Mouse (Mus musculus) CH12.LX (cell line): ENCODE results near the gene Sdhb. TPM values are rescaled to one million over a fixed set of nuclear protein-coding genes. Genes with fewer than 3 reads are reported as not detected.

Experiments
- DNase-seq: peaks from one replicate; pipeline ENCODE4 v3.0.0-alpha.2; 2013; ENCODE audit errors: extremely low read depth
- H3K27ac ChIP-seq: 2 replicates; pipeline ENCODE4 v1.5.1; 2012; ENCODE audit warnings: low read depth, mild to moderate bottlenecking, control low read depth, moderate library complexity; ENCODE audit not compliant: insufficient read depth
- H3K27me3 ChIP-seq: replicated peaks from 2 replicates; pipeline ENCODE3; 2012; ENCODE audit warnings: inconsistent platforms
- H3K36me3 ChIP-seq, 2 experiments: replicated peaks in 1 of 2; 2 replicates each; pipeline versions ENCODE3 to v1.6.1; 2012; ENCODE audit warnings: inconsistent platforms in 1 of 2, low read length in 1 of 2, mild to moderate bottlenecking in 1 of 2, mixed read lengths in 1 of 2, moderate library complexity in 1 of 2; ENCODE audit not compliant: control insufficient read depth in 1 of 2, insufficient read depth in 1 of 2
- H3K4me1 ChIP-seq, 2 experiments: 2 replicates each; pipeline ENCODE4 v1.6.1; 2012; ENCODE audit warnings: inconsistent platforms in 1 of 2, moderate library complexity in 1 of 2; ENCODE audit not compliant: insufficient read depth in 2 of 2, control insufficient read depth in 1 of 2
- H3K4me2 ChIP-seq: 2 replicates; pipeline ENCODE4 v1.6.1; 2012; ENCODE audit warnings: low read depth, mild to moderate bottlenecking, control low read depth; ENCODE audit not compliant: poor library complexity, insufficient read depth, severe bottlenecking
- H3K4me3 ChIP-seq, 3 experiments: fragments of 150-350 bp in 1 of 3; sonication (generic) in 1 of 3; replicated peaks in 1 of 3; 2 replicates each; pipeline versions ENCODE3 to v1.5.1; 2011 to 2012; ENCODE audit warnings: low read depth in 2 of 3, low read length in 2 of 3, mild to moderate bottlenecking in 2 of 3, moderate library complexity in 2 of 3, control low read depth in 1 of 3, improper control_type of control experiment in 1 of 3, inconsistent platforms in 1 of 3, mixed read lengths in 1 of 3; ENCODE audit not compliant: poor library complexity in 1 of 3
- H3K79me2 ChIP-seq: replicated peaks from 2 replicates; pipeline ENCODE4 v1.6.1; 2012; ENCODE audit warnings: mild to moderate bottlenecking, moderate library complexity; ENCODE audit not compliant: control insufficient read depth, poor library complexity, insufficient read depth, severe bottlenecking; ENCODE audit errors: extremely low read depth
- H3K9ac ChIP-seq: 2 replicates; pipeline ENCODE4 v1.6.1; 2012; ENCODE audit warnings: low read depth, mild to moderate bottlenecking, control low read depth, moderate library complexity; ENCODE audit not compliant: insufficient read depth
- H3K9me3 ChIP-seq: replicated peaks from 2 replicates; pipeline ENCODE3; 2012; ENCODE audit warnings: low read length, inconsistent platforms, mixed read lengths
- BHLHE40 ChIP-seq: IDR thresholded peaks from 2 replicates; pipeline ENCODE4 v1.6.1; 2011; ENCODE audit warnings: mild to moderate bottlenecking, low read depth, low read length, improper control_type of control experiment
- CHD1 ChIP-seq: IDR thresholded peaks from 2 replicates; pipeline ENCODE4 v1.6.1; 2012; ENCODE audit warnings: low read depth, low read length, improper control_type of control experiment, inconsistent platforms
- CHD2 ChIP-seq: IDR thresholded peaks from 2 replicates; pipeline ENCODE4 v1.6.1; 2011; ENCODE audit warnings: low read length, improper control_type of control experiment
- CTCF ChIP-seq, 2 experiments: IDR thresholded peaks in 1 of 2; conservative IDR thresholded peaks in 1 of 2; 2 replicates each; pipeline ENCODE4 v1.5.1; 2011 to 2012; ENCODE audit warnings: low read depth in 2 of 2, low read length in 2 of 2, improper control_type of control experiment in 1 of 2, inconsistent platforms in 1 of 2, mild to moderate bottlenecking in 1 of 2, moderate library complexity in 1 of 2
- E2F4 ChIP-seq: IDR thresholded peaks from 2 replicates; pipeline ENCODE4 v1.6.1; 2011; ENCODE audit warnings: low read depth, low read length, improper control_type of control experiment; ENCODE audit not compliant: insufficient replicate concordance
- ELF1 ChIP-seq: IDR thresholded peaks from 2 replicates; pipeline ENCODE4 v1.6.1; 2014; ENCODE audit warnings: low read depth, mild to moderate bottlenecking, inconsistent platforms, low read length, improper control_type of control experiment
- EP300 ChIP-seq: IDR thresholded peaks from 2 replicates; pipeline ENCODE4 v1.6.1; 2011; ENCODE audit warnings: low read length, improper control_type of control experiment
- ETS1 ChIP-seq: conservative IDR thresholded peaks from 2 replicates; pipeline ENCODE4 v1.6.1; 2012; ENCODE audit warnings: low read depth, mild to moderate bottlenecking, inconsistent platforms, low read length, improper control_type of control experiment, moderate library complexity
- GABPA ChIP-seq: IDR thresholded peaks from 2 replicates; pipeline ENCODE4 v1.6.1; 2012; ENCODE audit warnings: low read depth, low read length, improper control_type of control experiment, inconsistent platforms; ENCODE audit not compliant: insufficient replicate concordance
- HCFC1 ChIP-seq: IDR thresholded peaks from 2 replicates; pipeline ENCODE4 v1.6.1; 2012; ENCODE audit warnings: low read depth, mild to moderate bottlenecking, inconsistent platforms, low read length, improper control_type of control experiment
- IRF4 ChIP-seq: IDR thresholded peaks from 2 replicates; pipeline ENCODE4 v1.6.1; 2014; ENCODE audit warnings: low read depth, mild to moderate bottlenecking, inconsistent platforms, low read length, improper control_type of control experiment
- JUN ChIP-seq: IDR thresholded peaks from 2 replicates; pipeline ENCODE4 v1.6.1; 2011; ENCODE audit warnings: low read depth, mild to moderate bottlenecking, low read length, improper control_type of control experiment, moderate library complexity; ENCODE audit not compliant: insufficient read depth
- JUND ChIP-seq: conservative IDR thresholded peaks from 2 replicates; pipeline ENCODE4 v1.6.1; 2011; ENCODE audit warnings: low read depth, low read length, improper control_type of control experiment
- KAT2A ChIP-seq: IDR thresholded peaks from 2 replicates; pipeline ENCODE4 v1.6.1; 2012; ENCODE audit warnings: low read length, improper control_type of control experiment, inconsistent platforms; ENCODE audit not compliant: insufficient replicate concordance
- MAFK ChIP-seq: IDR thresholded peaks from 2 replicates; pipeline ENCODE4 v1.6.1; 2011; ENCODE audit warnings: low read length, improper control_type of control experiment; ENCODE audit not compliant: insufficient replicate concordance
- MAX ChIP-seq: IDR thresholded peaks from 2 replicates; pipeline ENCODE4 v1.6.1; 2011; ENCODE audit warnings: low read length, improper control_type of control experiment
- MAZ ChIP-seq: IDR thresholded peaks from 2 replicates; pipeline ENCODE4 v1.6.1; 2012; ENCODE audit warnings: low read depth, mild to moderate bottlenecking, inconsistent platforms, low read length, improper control_type of control experiment, moderate library complexity
- MEF2A ChIP-seq: IDR thresholded peaks from 2 replicates; pipeline ENCODE4 v1.6.1; 2014; ENCODE audit warnings: low read depth, mild to moderate bottlenecking, inconsistent platforms, low read length, improper control_type of control experiment, borderline replicate concordance
- MXI1 ChIP-seq: IDR thresholded peaks from 2 replicates; pipeline ENCODE4 v1.6.1; 2011; ENCODE audit warnings: mild to moderate bottlenecking, low read depth, low read length, improper control_type of control experiment
- MYC ChIP-seq: IDR thresholded peaks from 2 replicates; pipeline ENCODE4 v1.6.1; 2011; ENCODE audit warnings: low read depth, mild to moderate bottlenecking, improper control_type of control experiment, low read length
- NELFE ChIP-seq: IDR thresholded peaks from 2 replicates; pipeline ENCODE4 v1.6.1; 2011; ENCODE audit warnings: low read depth, low read length, improper control_type of control experiment
- POLR2A ChIP-seq: IDR thresholded peaks from 2 replicates; pipeline ENCODE4 v1.6.1; 2011; ENCODE audit warnings: low read depth, mild to moderate bottlenecking, improper control_type of control experiment, low read length
- POLR2AphosphoS2 ChIP-seq: IDR thresholded peaks from 2 replicates; pipeline ENCODE4 v1.6.1; 2011; ENCODE audit warnings: low read depth, low read length, improper control_type of control experiment
- SIN3A ChIP-seq: IDR thresholded peaks from 2 replicates; pipeline ENCODE4 v1.6.1; 2012; ENCODE audit warnings: low read length, improper control_type of control experiment, inconsistent platforms
- SMC3 ChIP-seq: IDR thresholded peaks from 2 replicates; pipeline ENCODE4 v1.6.1; 2011; ENCODE audit warnings: low read depth, low read length, improper control_type of control experiment
- TBP ChIP-seq: conservative IDR thresholded peaks from 2 replicates; pipeline ENCODE4 v1.6.1; 2011; ENCODE audit warnings: low read depth, low read length, improper control_type of control experiment
- TCF12 ChIP-seq: IDR thresholded peaks from 2 replicates; pipeline ENCODE4 v1.6.1; 2014; ENCODE audit warnings: low read depth, mild to moderate bottlenecking, inconsistent platforms, low read length, improper control_type of control experiment
- UBTF ChIP-seq: IDR thresholded peaks from 2 replicates; pipeline ENCODE4 v1.6.1; 2012; ENCODE audit warnings: low read depth, mild to moderate bottlenecking, inconsistent platforms, low read length, improper control_type of control experiment, moderate library complexity
- ZC3H11A ChIP-seq: IDR thresholded peaks from 2 replicates; pipeline ENCODE4 v1.6.1; 2012; ENCODE audit warnings: low read depth, mild to moderate bottlenecking, inconsistent platforms, low read length, improper control_type of control experiment
- ZKSCAN1 ChIP-seq: IDR thresholded peaks from 2 replicates; pipeline ENCODE4 v1.6.1; 2012; ENCODE audit warnings: low read depth, inconsistent platforms, low read length, improper control_type of control experiment, borderline replicate concordance
- ZMIZ1 ChIP-seq: IDR thresholded peaks from 2 replicates; pipeline ENCODE4 v1.6.1; 2012; ENCODE audit warnings: low read depth, mild to moderate bottlenecking, inconsistent platforms, low read length, improper control_type of control experiment
- ZNF384 ChIP-seq: IDR thresholded peaks from 2 replicates; pipeline ENCODE4 v1.6.1; 2012; ENCODE audit warnings: low read depth, low read length, improper control_type of control experiment, inconsistent platforms
- dilution Hi-C: fragments of 300-500 bp; cut with MboI; formaldehyde crosslinking; loops from 2 replicates; pipeline ENCODE4 v1.14.3; 2020; ENCODE audit warnings: low sequenced_read_pairs; ENCODE audit not compliant: extremely low pct_unique_long_range_greater_than_20kb, extremely low pct_ligation_motif_present
- in situ Hi-C: fragments of 300-500 bp; cut with MboI; formaldehyde crosslinking; loops from 3 replicates; pipeline ENCODE4 v1.14.3; 2019; ENCODE audit warnings: low sequenced_read_pairs, low pct_ligation_motif_present, low pct_unique_long_range_greater_than_20kb, mixed read lengths
- polyA plus RNA-seq: library from polyadenylated mRNA; unstranded; fragments of >175 nt; gene quantifications from 2 replicates; pipeline ENCODE4 v1.2.1, GENCODE M21; 2012; ENCODE audit warnings: low read depth; ENCODE audit not compliant: insufficient read length
- total RNA-seq, 2 experiments: library from RNA; depleted of rRNA; stranded (reverse); fragments of 300-350 nt in 1 of 2; fragments of >200 nt in 1 of 2; gene quantifications; 2 replicates each; pipeline ENCODE4 v1.2.3; 2012 to 2014

Sdhb gene
- total and polyA plus RNA-seq, 3 experiments = 156 to 190 (median 188) TPM

DNA sequence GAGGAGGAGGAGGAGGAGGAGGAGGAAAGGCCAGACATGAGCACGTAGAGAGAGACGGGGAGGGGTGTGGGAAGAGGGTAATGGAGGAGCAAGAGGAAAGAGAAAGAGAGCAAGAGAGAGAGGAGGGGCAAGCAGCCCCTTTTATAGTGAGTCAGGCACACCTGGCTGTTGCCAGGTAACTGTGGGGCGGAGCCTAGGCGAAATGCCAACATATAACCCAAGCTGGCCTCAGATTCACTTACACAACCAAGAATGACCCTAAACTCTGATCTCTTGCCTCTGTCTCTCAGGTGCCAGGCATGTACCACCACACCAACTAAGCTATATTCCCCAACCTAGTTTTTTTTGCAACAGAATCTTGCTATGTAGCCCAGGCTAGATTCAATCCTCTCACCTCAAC is 21.8 kb downstream of the Sdhb start:
- H3K4me2 ChIP-seq = peak overlapping the region; percentile 35; the same call in 1 of the 2 replicates
- peaks cover 23% of the 10 kb centered on the region for H3K9me3 ChIP-seq
- no peak overlapping the region for H3K9ac ChIP-seq
- no peak overlapping the region for H3K4me3 ChIP-seq
- no peak for TF ChIP-seq JUN
- peaks cover 5% of the 10 kb centered on the region; the same call in 1 of the 2 replicates for H3K79me2 ChIP-seq
- dilution Hi-C loops = no loop called here
- in situ Hi-C loops = no loop called here
- peaks cover 13 to 36% of the 10 kb centered on the region in 2 experiments for H3K4me1 ChIP-seq
- H3K27ac ChIP-seq = peak overlapping the region; percentile 74
- H3K36me3 ChIP-seq = peaks cover 17 to 33% of the 10 kb centered on the region in 2 experiments
- DNase-seq = no peak
- peaks cover 3% of the 10 kb centered on the region for H3K27me3 ChIP-seq

DNA sequence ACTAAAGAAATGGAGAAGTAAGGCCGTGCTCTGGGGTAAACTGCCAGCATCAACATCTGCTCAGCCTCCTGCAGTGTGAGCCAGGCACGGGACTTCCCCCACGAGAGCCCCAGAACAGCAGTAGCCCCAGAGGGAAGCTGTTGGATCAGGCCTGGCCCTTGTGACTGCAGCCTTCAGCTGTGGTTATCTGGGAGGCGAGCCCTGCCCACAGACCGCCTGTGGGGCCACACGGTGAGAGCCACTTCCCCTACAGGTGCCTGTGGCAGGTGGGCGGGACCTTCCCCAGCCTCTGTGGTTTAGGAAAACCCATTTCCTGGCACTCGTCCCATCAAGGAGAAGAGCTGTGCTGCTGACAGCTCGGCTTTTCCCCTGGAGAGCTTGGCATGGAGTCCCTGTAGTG is 22.4 kb downstream of the Sdhb start:
- Histone ChIP-seq H3K4me2 (peak overlapping the region; percentile 1; the same call in 1 of the 2 replicates), H3K36me3 (peaks cover 13 to 27% of the 10 kb centered on the region in 2 experiments), H3K79me2 (peaks cover 5% of the 10 kb centered on the region; the same call in 1 of the 2 replicates), H3K27me3 (peaks cover 3% of the 10 kb centered on the region), H3K9ac (no peak overlapping the region), H3K9me3 (peaks cover 23% of the 10 kb centered on the region), H3K27ac (peak overlapping the region; percentile 74), H3K4me1 (peaks cover 13 to 40% of the 10 kb centered on the region in 2 experiments), H3K4me3 (peak overlapping the region in 1 of 3 experiments; percentile 9)
- DNase-seq = peak; percentile 95
- dilution Hi-C loops (no loop called here), in situ Hi-C loops (no loop called here)
- TF ChIP-seq SIN3A = no peak; the same call in 1 of the 2 replicates
- no peak; the same call in 1 of the 2 replicates for TF ChIP-seq HCFC1
- TF ChIP-seq KAT2A = no peak
- TF ChIP-seq IRF4 = peak; percentile 91
- TF ChIP-seq ZMIZ1 = no peak
- TF ChIP-seq TCF12 = peak; percentile 100
- TF ChIP-seq E2F4 = no peak
- TF ChIP-seq BHLHE40 = peak; percentile 100
- no peak for TF ChIP-seq ZC3H11A
- TF ChIP-seq ELF1 = peak; percentile 17; the same call in 1 of the 2 replicates
- 0 out of 2 replicates have a peak, but pooled peaks have one; percentile 52 for TF ChIP-seq MAFK
- TF ChIP-seq CHD1 = no peak
- TF ChIP-seq SMC3 = no peak
- no peak for TF ChIP-seq CTCF (conservative IDR thresholded peaks at IDR 0.05 in 1 of 2, IDR thresholded peaks at IDR 0.05 in 1 of 2; ENCODE audit: low read depth in 2 of 2, low read length in 2 of 2)
- peak; percentile 73; the same call in 1 of the 2 replicates for TF ChIP-seq MYC
- peak; percentile 91 for TF ChIP-seq ETS1
- peak; percentile 67; the same call in 1 of the 2 replicates for TF ChIP-seq MXI1
- TF ChIP-seq MEF2A = peak; percentile 88
- TF ChIP-seq ZKSCAN1 = no peak
- TF ChIP-seq MAZ = 0 out of 2 replicates have a peak, but pooled peaks have one; percentile 66
- TF ChIP-seq POLR2AphosphoS2 = no peak
- peak; percentile 19; the same call in 1 of the 2 replicates for TF ChIP-seq JUN
- TF ChIP-seq ZNF384 = no peak
- 0 out of 2 replicates have a peak, but pooled peaks have one; percentile 33 for TF ChIP-seq TBP
- peak; percentile 77; the same call in 1 of the 2 replicates for TF ChIP-seq UBTF
- peak; percentile 61 for TF ChIP-seq MAX
- TF ChIP-seq EP300 = peak; percentile 92
- peak; percentile 68; the same call in 1 of the 2 replicates for TF ChIP-seq CHD2
- no peak for TF ChIP-seq GABPA
- TF ChIP-seq POLR2A = no peak
- TF ChIP-seq NELFE = no peak; the same call in 1 of the 2 replicates
- TF ChIP-seq JUND = no peak
